ENCODE assay signal across 16 mouse cellular contexts in genomic region chr14:31970245-31970830, GRCm38 (mm10). TPM values are rescaled to one million over a fixed set of nuclear protein-coding genes. Genes with fewer than 3 reads are reported as not detected.
DNase-seq lines count a peak whose midpoint lies in the region; ATAC-seq and TF ChIP-seq lines count a peak whose summit lies in the region.
"Had no signal": no experiment of that assay in that cellular context is flagged by ENCODE, and none has a peak within 500 bp of the region (broad histone marks: within the 10 kb centered on the region; RNA-seq: fewer than 3 reads in every experiment).

No protein-coding gene starts in this region.

- no peaks in the 10 kb centered on the region for H3K79me2 ChIP-seq in MEL (ENCODE audit: control insufficient read depth, insufficient read depth, low read length, poor library complexity)

- peak overlapping the region; percentile 71 for H3K27ac ChIP-seq in forebrain, embryonic 10.5 days
- no peak overlapping the region for H3K27ac ChIP-seq in forebrain, embryonic 12.5 days
- no peak overlapping the region for H3K27ac ChIP-seq in MEL (ENCODE audit: control insufficient read depth, low read depth, low read length)
- H3K27ac ChIP-seq: layer of hippocampus, adult 2 months had no signal

- H3K9ac ChIP-seq in forebrain, embryonic 12.5 days, result no peak overlapping the region
- H3K9ac ChIP-seq in MEL (ENCODE audit: control insufficient read depth, low read depth, low read length, poor library complexity, severe bottlenecking), result no peak overlapping the region

- DNase-seq in forebrain, embryonic 10.5 days (ENCODE audit: extremely low spot score, low spot score), result no peak
- DNase-seq in MEL (ENCODE audit: low read depth, low spot score), result peak; percentile 21
- peak; percentile 55 for DNase-seq in c-Kit-positive CD71-positive TER-119-positive erythroid progenitor cells, embryonic 14.5 days (ENCODE audit: low spot score)
- peak; percentile 50 for DNase-seq in liver
- no peak for DNase-seq in thymus, postnatal 36 days
- DNase-seq in embryo, embryonic 10 days (ENCODE audit: low spot score), result no peak
- no peak for DNase-seq in urinary bladder, postnatal 10 days (ENCODE audit: low spot score)
- DNase-seq: adrenal gland, postnatal 25 days; heart, adult 18-20 months; lung, adult 2 months had no signal

- ATAC-seq in forebrain, embryonic 12.5 days (ENCODE audit: low FRiP score), result no peak

- no peaks in the 10 kb centered on the region for H3K4me1 ChIP-seq in forebrain, embryonic 10.5 days
- no peaks in the 10 kb centered on the region for H3K4me1 ChIP-seq in forebrain, embryonic 12.5 days
- peaks cover 0 to 3% of the 10 kb centered on the region in 2 experiments; a peak in 1 of 4 replicates for H3K4me1 ChIP-seq in MEL (ENCODE audit: control insufficient read depth in 1 of 2, insufficient read depth in 2 of 2, low read length in 2 of 2)

- TF ChIP-seq EP300 in MEL (IDR thresholded peaks at IDR 0.05; ENCODE audit: low read depth in 1 of 2, low read length in 2 of 2), result no peak

- no peaks in the 10 kb centered on the region for H3K36me3 ChIP-seq in forebrain, embryonic 10.5 days (replicated peaks)
- no peaks in the 10 kb centered on the region for H3K36me3 ChIP-seq in forebrain, embryonic 12.5 days (replicated peaks)
- H3K36me3 ChIP-seq in MEL (ENCODE audit: control insufficient read depth in 1 of 2, insufficient read depth in 2 of 2, low read length in 2 of 2), result no peaks in the 10 kb centered on the region

- TF ChIP-seq CTCF in MEL (IDR thresholded peaks at IDR 0.05 in 2 of 3, conservative IDR thresholded peaks at IDR 0.05 in 1 of 3; ENCODE audit: control insufficient read depth in 1 of 3, insufficient read depth in 1 of 3, low read depth in 2 of 3, low read length in 3 of 3, poor library complexity in 1 of 3, severe bottlenecking in 1 of 3), result no peak

- 85% methylated on average over 3 of the region's 3 CpGs for WGBS in forebrain, embryonic 10.5 days
- WGBS in forebrain, embryonic 12.5 days, result 95% methylated on average over 3 of the region's 3 CpGs

- H3K4me3 ChIP-seq in forebrain, embryonic 10.5 days, result no peak overlapping the region
- no peak overlapping the region for H3K4me3 ChIP-seq in forebrain, embryonic 12.5 days (replicated peaks)
- H3K4me3 ChIP-seq in MEL (ENCODE audit: control insufficient read depth in 1 of 2, insufficient read depth in 1 of 2, low read depth in 2 of 2, low read length in 2 of 2), result no peak overlapping the region
- H3K4me3 ChIP-seq: layer of hippocampus, adult 2 months; megakaryocyte, embryonic 14.5 days had no signal

- TF ChIP-seq RAD21 in MEL (IDR thresholded peaks at IDR 0.05; ENCODE audit: low read depth, low read length), result no peak

- no peak overlapping the region for H3K4me2 ChIP-seq in forebrain, embryonic 12.5 days

- no peaks in the 10 kb centered on the region for H3K27me3 ChIP-seq in forebrain, embryonic 10.5 days (ENCODE audit: poor library complexity, severe bottlenecking)
- H3K27me3 ChIP-seq in forebrain, embryonic 12.5 days, result no peaks in the 10 kb centered on the region
- peaks cover 5 to 6% of the 10 kb centered on the region in 2 experiments for H3K27me3 ChIP-seq in MEL (ENCODE audit: control insufficient read depth in 1 of 2, insufficient read depth in 2 of 2, low read length in 2 of 2)

- no peaks in the 10 kb centered on the region for H3K9me3 ChIP-seq in forebrain, embryonic 10.5 days
- H3K9me3 ChIP-seq in forebrain, embryonic 12.5 days, result no peaks in the 10 kb centered on the region
- H3K9me3 ChIP-seq in MEL (replicated peaks; ENCODE audit: insufficient read depth, low read length), result no peaks in the 10 kb centered on the region
- H3K9me3 ChIP-seq: megakaryocyte, embryonic 14.5 days had no signal

- no peak for TF ChIP-seq POLR2A in MEL (IDR thresholded peaks at IDR 0.05; ENCODE audit: control insufficient read depth in 1 of 2, insufficient read depth in 1 of 2, low read depth in 1 of 2, low read length in 2 of 2, poor library complexity in 1 of 2)

TF ChIP-seq in MEL, 35 proteins besides CTCF, POLR2A, EP300 and RAD21:
- TF ChIP-seq USF1 (IDR thresholded peaks at IDR 0.05; ENCODE audit: low read depth, low read length), result no peak
- TF ChIP-seq POLR2AphosphoS2 (IDR thresholded peaks at IDR 0.05; ENCODE audit: low read length), result no peak
- TF ChIP-seq SIN3A (IDR thresholded peaks at IDR 0.05; ENCODE audit: low read length), result no peak

RNA-seq across cellular contexts. Expression of gene Galnt15, which starts 58.5 kb away (rescaled TPM):
- 0.05 and 0.09 TPM in 2 replicates for polyA plus RNA-seq in forebrain, embryonic 10.5 days (2016; fragmentation: Nextera tagmentation; extraction: Ambion mirVana)
- polyA plus RNA-seq in forebrain, embryonic 12.5 days (2016; fragmentation: Nextera tagmentation; extraction: Ambion mirVana), result 0.14 and 0.18 TPM in 2 replicates
- 0.04 TPM in 1 of 2 replicates, not detected in the other for total RNA-seq in MEL (2012; rRNA removed)
- polyA plus RNA-seq in MEL (2012; ENCODE audit: insufficient read depth in 1 of 2, insufficient read length in 2 of 2, low read depth in 1 of 2, low replicate concordance in 2 of 2, missing spikeins in 1 of 2), result under 1 TPM in 1 of 2 experiments, not detected in 1; 0.15 TPM
- total RNA-seq: common myeloid progenitor, adult 5-6 weeks; ES-E14; hematopoietic stem cell, adult 5-6 weeks had no signal

Comparison
In these comparisons a context has a peak if more than half of its experiments do, and no peak if none do; other contexts are left out.
1. DNase-seq: peak in MEL (single experiment), c-Kit-positive CD71-positive TER-119-positive erythroid progenitor cells, embryonic 14.5 days (single experiment) and liver (single experiment); none in forebrain, embryonic 10.5 days (single experiment), thymus, postnatal 36 days (0 of 2), embryo, embryonic 10 days (single experiment) and urinary bladder, postnatal 10 days (single experiment).